ENCODE assay signal across 9 mouse cellular contexts in genomic region chr15:25622200-25622866, GRCm38 (mm10). TPM values are rescaled to one million over a fixed set of nuclear protein-coding genes. Genes with fewer than 3 reads are reported as not detected.
DNase-seq lines count a peak whose midpoint lies in the region; ATAC-seq and TF ChIP-seq lines count a peak whose summit lies in the region.
"Had no signal": no experiment of that assay in that cellular context is flagged by ENCODE, and none has a peak within 500 bp of the region (broad histone marks: within the 10 kb centered on the region; RNA-seq: fewer than 3 reads in every experiment).

Myo10 (plus strand) TSS chr15:25622525.

- peak; percentile 100 for DNase-seq in 416B (ENCODE audit: low read depth)
- peak; percentile 82 for DNase-seq in brain, embryonic 18.5 days (ENCODE audit: low read depth, low spot score)
- DNase-seq in heart, embryonic 10.5 days (ENCODE audit: low spot score) = peak; percentile 100
- peak; percentile 100 for DNase-seq in limb, embryonic 14.5 days (ENCODE audit: low spot score)
- DNase-seq in spleen, adult 2 months (ENCODE audit: low read depth in 1 of 2, low spot score in 2 of 2) = peak; percentile 95 to 100

- H3K4me2 ChIP-seq in kidney, embryonic 14.5 days (replicated peaks; ENCODE audit: low read depth, low read length) = peak within 1 kb of the TSS; percentile 58
- peak within 1 kb of the TSS; percentile 76 for H3K4me2 ChIP-seq in limb, embryonic 14.5 days (replicated peaks; ENCODE audit: low read depth, low read length, severe bottlenecking)
- peak within 1 kb of the TSS; percentile 98 for H3K4me2 ChIP-seq in midbrain, embryonic 16.5 days (ENCODE audit: low read length)

- WGBS in heart, embryonic 10.5 days = under 1% methylated on average over 53 of the region's 53 CpGs
- under 1% methylated on average over 53 of the region's 53 CpGs for WGBS in kidney, embryonic 14.5 days
- WGBS in limb, embryonic 14.5 days = under 1% methylated on average over 53 of the region's 53 CpGs
- 1% methylated on average over 49 of the region's 53 CpGs for WGBS in midbrain, embryonic 16.5 days
- under 1% methylated on average over 53 of the region's 53 CpGs for WGBS in spleen, adult 2 months

- H3K4me1 ChIP-seq in erythroblast, embryonic 14.5 days (ENCODE audit: control insufficient read depth) = peaks cover 15% of the 10 kb centered on the region
- H3K4me1 ChIP-seq in heart, embryonic 10.5 days = peaks cover 20% of the 10 kb centered on the region
- H3K4me1 ChIP-seq in kidney, embryonic 14.5 days (ENCODE audit: control insufficient read depth, insufficient read depth, low read length) = peaks cover 14% of the 10 kb centered on the region
- peaks cover 34% of the 10 kb centered on the region for H3K4me1 ChIP-seq in limb, embryonic 14.5 days (ENCODE audit: control insufficient read depth, insufficient read depth, low read length)
- H3K4me1 ChIP-seq in midbrain, embryonic 16.5 days (ENCODE audit: control insufficient read depth, insufficient read depth, low read length) = peaks cover 7% of the 10 kb centered on the region; the same call in 1 of the 2 replicates
- H3K4me1 ChIP-seq in spleen, adult 2 months (ENCODE audit: control insufficient read depth, insufficient read depth, insufficient read length) = no peaks in the 10 kb centered on the region; the same call in 1 of the 2 replicates

- H3K9me3 ChIP-seq in erythroblast, embryonic 14.5 days (ENCODE audit: control insufficient read depth, low read length) = peaks cover 7% of the 10 kb centered on the region
- no peaks in the 10 kb centered on the region for H3K9me3 ChIP-seq in heart, embryonic 10.5 days
- H3K9me3 ChIP-seq in kidney, embryonic 14.5 days (ENCODE audit: control insufficient read depth, low read length) = no peaks in the 10 kb centered on the region
- no peaks in the 10 kb centered on the region for H3K9me3 ChIP-seq in limb, embryonic 14.5 days (ENCODE audit: control insufficient read depth, low read length)
- no peaks in the 10 kb centered on the region for H3K9me3 ChIP-seq in midbrain, embryonic 16.5 days (replicated peaks; ENCODE audit: control insufficient read depth, low read length, poor library complexity, severe bottlenecking)

- peak within 1 kb of the TSS; percentile 65 for H3K4me3 ChIP-seq in erythroblast, embryonic 14.5 days (replicated peaks)
- H3K4me3 ChIP-seq in heart, embryonic 10.5 days = peak within 1 kb of the TSS; percentile 93
- H3K4me3 ChIP-seq in kidney, embryonic 14.5 days (ENCODE audit: low read length) = peak within 1 kb of the TSS; percentile 59
- peak within 1 kb of the TSS; percentile 91 for H3K4me3 ChIP-seq in limb, embryonic 14.5 days (replicated peaks; ENCODE audit: low read length)
- H3K4me3 ChIP-seq in midbrain, embryonic 16.5 days (ENCODE audit: low read depth, low read length) = peak within 1 kb of the TSS; percentile 74
- H3K4me3 ChIP-seq in spleen, adult 2 months (ENCODE audit: extremely low read depth, insufficient read depth, insufficient read length) = peak within 1 kb of the TSS; percentile 76

- peak within 1 kb of the TSS; percentile 90 for H3K9ac ChIP-seq in kidney, embryonic 14.5 days (ENCODE audit: low read depth, low read length)
- peak within 1 kb of the TSS; percentile 84 for H3K9ac ChIP-seq in limb, embryonic 14.5 days (ENCODE audit: low read depth, low read length, severe bottlenecking)
- peak within 1 kb of the TSS; percentile 69 for H3K9ac ChIP-seq in midbrain, embryonic 16.5 days (ENCODE audit: low read depth, low read length)

- H3K36me3 ChIP-seq in erythroblast, embryonic 14.5 days (ENCODE audit: control insufficient read depth) = no peaks in the 10 kb centered on the region
- no peaks in the 10 kb centered on the region for H3K36me3 ChIP-seq in heart, embryonic 10.5 days
- no peaks in the 10 kb centered on the region for H3K36me3 ChIP-seq in kidney, embryonic 14.5 days (ENCODE audit: control insufficient read depth, insufficient read depth, low read length)
- H3K36me3 ChIP-seq in limb, embryonic 14.5 days (ENCODE audit: control insufficient read depth, insufficient read depth, low read length) = no peaks in the 10 kb centered on the region
- no peaks in the 10 kb centered on the region for H3K36me3 ChIP-seq in midbrain, embryonic 16.5 days (ENCODE audit: control insufficient read depth, insufficient read depth, low read length)
- H3K36me3 ChIP-seq in spleen, adult 2 months (ENCODE audit: control insufficient read depth, insufficient read depth, low read length) = no peaks in the 10 kb centered on the region
- H3K36me3 ChIP-seq: G1E had no signal

- peaks cover 40% of the 10 kb centered on the region for H3K27me3 ChIP-seq in erythroblast, embryonic 14.5 days (ENCODE audit: control insufficient read depth)
- peaks cover 12% of the 10 kb centered on the region; the same call in 1 of the 2 replicates for H3K27me3 ChIP-seq in heart, embryonic 10.5 days (ENCODE audit: insufficient read depth, poor library complexity, severe bottlenecking)
- H3K27me3 ChIP-seq in kidney, embryonic 14.5 days (ENCODE audit: control insufficient read depth, insufficient read depth, low read length) = no peaks in the 10 kb centered on the region
- H3K27me3 ChIP-seq in limb, embryonic 14.5 days (ENCODE audit: control insufficient read depth, insufficient read depth, low read length) = no peaks in the 10 kb centered on the region
- H3K27me3 ChIP-seq in midbrain, embryonic 16.5 days (ENCODE audit: control insufficient read depth, insufficient read depth, low read depth, low read length) = 0 out of 2 replicates have a peak, but pooled peaks cover 6% of the 10 kb centered on the region
- H3K27me3 ChIP-seq in spleen, adult 2 months (ENCODE audit: control insufficient read depth, insufficient read depth, low read length) = peaks cover 10% of the 10 kb centered on the region

- peak; percentile 85; the same call in 1 of the 2 replicates for TF ChIP-seq POLR2A in limb, embryonic 14.5 days (IDR thresholded peaks at IDR 0.05; ENCODE audit: borderline replicate concordance, extremely low read depth, insufficient read depth, insufficient read length)
- TF ChIP-seq POLR2A in spleen, adult 2 months (IDR thresholded peaks at IDR 0.05; ENCODE audit: low read depth, low read length) = peak; percentile 47; the same call in 1 of the 2 replicates

- TF ChIP-seq CTCF in spleen, adult 2 months (IDR thresholded peaks at IDR 0.05; ENCODE audit: extremely low read depth, insufficient read depth, insufficient read length, insufficient replicate concordance) = no peak

- H3K27ac ChIP-seq in heart, embryonic 10.5 days = peak within 1 kb of the TSS; percentile 93
- H3K27ac ChIP-seq in kidney, embryonic 14.5 days (ENCODE audit: low read depth, low read length) = peak within 1 kb of the TSS; percentile 87
- peak within 1 kb of the TSS; percentile 87 for H3K27ac ChIP-seq in limb, embryonic 14.5 days (replicated peaks; ENCODE audit: low read depth, low read length)
- 0 out of 2 replicates have a peak within 1 kb of the TSS, but pooled peaks have one; percentile 45 for H3K27ac ChIP-seq in midbrain, embryonic 16.5 days (ENCODE audit: low read length)
- H3K27ac ChIP-seq in spleen, adult 2 months (ENCODE audit: insufficient read depth, low read length) = peak within 1 kb of the TSS; percentile 40

- peak; percentile 95 for ATAC-seq in kidney, embryonic 14.5 days (ENCODE audit: low FRiP score, low TSS enrichment)
- peak; percentile 90 for ATAC-seq in limb, embryonic 14.5 days (ENCODE audit: low FRiP score, low read depth)
- peak; percentile 94 for ATAC-seq in midbrain, embryonic 16.5 days

RNA-seq across cellular contexts. Expression of gene Myo10, which starts in this region (rescaled TPM):
- 0.36 and 0.45 TPM in 2 replicates for polyA plus RNA-seq in erythroblast, embryonic 14.5 days (2012)
- polyA plus RNA-seq in heart, embryonic 10.5 days (2016; fragmentation: Nextera tagmentation; extraction: Ambion mirVana) = 14.4 and 21.0 TPM in 2 replicates
- 34.0 and 52.2 TPM in 2 replicates for polyA plus RNA-seq in kidney, embryonic 14.5 days (2014; fragmentation: Nextera tagmentation; extraction: Ambion mirVana)
- 25.5 and 26.9 TPM in 2 replicates for polyA plus RNA-seq in limb, embryonic 14.5 days (2012; rRNA removed)
- polyA plus RNA-seq in limb, embryonic 14.5 days (2014; fragmentation: Nextera tagmentation; extraction: Ambion mirVana) = 28.8 and 34.2 TPM in 2 replicates
- polyA plus RNA-seq in midbrain, embryonic 16.5 days (2015; fragmentation: Nextera tagmentation; extraction: Ambion mirVana) = 26.8 and 28.8 TPM in 2 replicates
- polyA plus RNA-seq in spleen, adult 2 months (2012; rRNA removed) = 14.1 and 14.6 TPM in 2 replicates
- polyA plus RNA-seq: G1E had no signal

Comparison
In these comparisons a context has a peak if more than half of its experiments do, and no peak if none do; other contexts are left out.
1. Peak in every context shown above with its lines: DNase-seq, ATAC-seq, H3K4me3 ChIP-seq and H3K27ac ChIP-seq.
2. RNA of gene Myo10 (polyA plus RNA-seq): 34.0 to 52.2 TPM in kidney, embryonic 14.5 days, 26.8 to 28.8 TPM in midbrain, embryonic 16.5 days, 25.5 to 34.2 TPM in limb, embryonic 14.5 days, 14.4 to 21.0 TPM in heart, embryonic 10.5 days and 14.1 to 14.6 TPM in spleen, adult 2 months; 0.36 to 0.45 TPM in erythroblast, embryonic 14.5 days; every median in the first group is over 10 times any median in the second.
3. H3K27ac ChIP-seq: peak in every context shown above with its lines; median percentile 93 in heart, embryonic 10.5 days; 87 in kidney, embryonic 14.5 days; 87 in limb, embryonic 14.5 days; 45 in midbrain, embryonic 16.5 days; 40 in spleen, adult 2 months.